Comparison of ENCODE assay signal across 21 mouse cellular contexts in genomic region chr8:108300964-108301615, GRCm38 (mm10).
A peak's percentile ranks its signal among the peaks of the same experiment; 100 is the strongest.
DNase-seq lines count a peak whose midpoint lies in the region; ATAC-seq lines count a peak whose summit lies in the region.
"Had no signal": no experiment of that assay in that cellular context is flagged by ENCODE, and none has a peak within 500 bp of the region (broad histone marks: within the 10 kb centered on the region; RNA-seq: fewer than 3 reads in every experiment).

No protein-coding gene starts in this region.

- H3K27ac ChIP-seq in forebrain, embryonic 11.5 days (ENCODE audit: low read depth, low read length), result no peak overlapping the region; the same call in 1 of the 2 replicates
- H3K27ac ChIP-seq in forebrain, embryonic 10.5 days, result no peak overlapping the region
- peak overlapping the region; percentile 36 for H3K27ac ChIP-seq in midbrain, embryonic 12.5 days (replicated peaks)
- no peak overlapping the region for H3K27ac ChIP-seq in midbrain, embryonic 11.5 days (ENCODE audit: low read depth, low read length)
- no peak overlapping the region for H3K27ac ChIP-seq in embryonic facial prominence, embryonic 14.5 days (replicated peaks; ENCODE audit: low read depth, low read length)
- 0 out of 2 replicates have a peak overlapping the region, but pooled peaks have one; percentile 17 for H3K27ac ChIP-seq in hindbrain, embryonic 14.5 days
- H3K27ac ChIP-seq: limb, embryonic 12.5 days; liver, embryonic 12.5 days had no signal

- H3K27me3 ChIP-seq in forebrain, embryonic 11.5 days (ENCODE audit: control insufficient read depth, insufficient read depth, low read length), result no peaks in the 10 kb centered on the region; the same call in 1 of the 2 replicates
- H3K27me3 ChIP-seq in forebrain, embryonic 10.5 days (ENCODE audit: poor library complexity, severe bottlenecking), result peaks cover 39% of the 10 kb centered on the region
- peaks cover 32% of the 10 kb centered on the region for H3K27me3 ChIP-seq in midbrain, embryonic 12.5 days
- H3K27me3 ChIP-seq in midbrain, embryonic 11.5 days (ENCODE audit: control insufficient read depth, insufficient read depth, low read length), result no peaks in the 10 kb centered on the region
- H3K27me3 ChIP-seq in embryonic facial prominence, embryonic 14.5 days (replicated peaks; ENCODE audit: control insufficient read depth, insufficient read depth, low read length), result no peaks in the 10 kb centered on the region
- peaks cover 9% of the 10 kb centered on the region; the same call in 1 of the 2 replicates for H3K27me3 ChIP-seq in hindbrain, embryonic 14.5 days (ENCODE audit: control insufficient read depth, insufficient read depth, low read length)
- H3K27me3 ChIP-seq: limb, embryonic 12.5 days; liver, embryonic 12.5 days had no signal

- WGBS in forebrain, embryonic 11.5 days, result 41% methylated on average over 9 of the region's 9 CpGs
- 63% methylated on average over 9 of the region's 9 CpGs for WGBS in forebrain, embryonic 10.5 days
- WGBS in midbrain, embryonic 12.5 days, result 37% methylated on average over 9 of the region's 9 CpGs
- WGBS in midbrain, embryonic 11.5 days, result 52% methylated on average over 9 of the region's 9 CpGs
- 57% methylated on average over 9 of the region's 9 CpGs for whole genome bisulfite sequencing in embryonic facial prominence, embryonic 14.5 days
- WGBS in hindbrain, embryonic 14.5 days, result 22% methylated on average over 9 of the region's 9 CpGs

- peaks cover 9% of the 10 kb centered on the region; the same call in 1 of the 2 replicates for H3K4me1 ChIP-seq in forebrain, embryonic 11.5 days (replicated peaks; ENCODE audit: control insufficient read depth, insufficient read depth, low read length)
- H3K4me1 ChIP-seq in forebrain, embryonic 10.5 days, result peaks cover 29% of the 10 kb centered on the region
- H3K4me1 ChIP-seq in midbrain, embryonic 12.5 days, result peaks cover 27% of the 10 kb centered on the region
- H3K4me1 ChIP-seq in midbrain, embryonic 11.5 days (ENCODE audit: control insufficient read depth, insufficient read depth, low read length), result peaks cover 8% of the 10 kb centered on the region
- no peaks in the 10 kb centered on the region for H3K4me1 ChIP-seq in embryonic facial prominence, embryonic 14.5 days (ENCODE audit: control insufficient read depth, insufficient read depth, low read length)
- H3K4me1 ChIP-seq in hindbrain, embryonic 14.5 days (replicated peaks; ENCODE audit: control insufficient read depth, insufficient read depth, low read length), result peaks cover 10% of the 10 kb centered on the region
- H3K4me1 ChIP-seq: liver, embryonic 12.5 days had no signal

- no peak overlapping the region for H3K9ac ChIP-seq in forebrain, embryonic 11.5 days (ENCODE audit: low read length)
- H3K9ac ChIP-seq in midbrain, embryonic 12.5 days (replicated peaks), result no peak overlapping the region
- H3K9ac ChIP-seq in midbrain, embryonic 11.5 days (ENCODE audit: low read length), result no peak overlapping the region
- no peak overlapping the region for H3K9ac ChIP-seq in embryonic facial prominence, embryonic 14.5 days (ENCODE audit: low read depth, low read length)
- no peak overlapping the region for H3K9ac ChIP-seq in hindbrain, embryonic 14.5 days
- H3K9ac ChIP-seq: limb, embryonic 12.5 days; liver, embryonic 12.5 days had no signal

- H3K9me3 ChIP-seq in forebrain, embryonic 11.5 days (ENCODE audit: control insufficient read depth, low read length), result no peaks in the 10 kb centered on the region
- H3K9me3 ChIP-seq in forebrain, embryonic 10.5 days, result no peaks in the 10 kb centered on the region
- no peaks in the 10 kb centered on the region for H3K9me3 ChIP-seq in midbrain, embryonic 12.5 days
- no peaks in the 10 kb centered on the region for H3K9me3 ChIP-seq in midbrain, embryonic 11.5 days (ENCODE audit: control insufficient read depth, low read length)
- no peaks in the 10 kb centered on the region for H3K9me3 ChIP-seq in embryonic facial prominence, embryonic 14.5 days (ENCODE audit: control insufficient read depth, low read length)
- H3K9me3 ChIP-seq in hindbrain, embryonic 14.5 days (ENCODE audit: control insufficient read depth, low read length), result no peaks in the 10 kb centered on the region
- H3K9me3 ChIP-seq: limb, embryonic 12.5 days; liver, embryonic 12.5 days had no signal

- DNase-seq in forebrain, embryonic 11.5 days (ENCODE audit: low spot score), result peak; percentile 58
- DNase-seq in forebrain, embryonic 10.5 days (ENCODE audit: extremely low spot score, low spot score), result no peak
- DNase-seq in midbrain, embryonic 11.5 days (ENCODE audit: low spot score, missing footprints), result no peak
- peak; percentile 32 for DNase-seq in embryonic facial prominence, embryonic 14.5 days (ENCODE audit: low spot score)
- no peak for DNase-seq in hindbrain, embryonic 14.5 days (ENCODE audit: low spot score)
- DNase-seq in adrenal gland, postnatal 4 days (ENCODE audit: low spot score in 2 of 2), result no peak
- no peak for DNase-seq in kidney, postnatal 4 days
- DNase-seq: adrenal gland, postnatal 14 days; cerebellum, adult 18-20 months; cerebellum, postnatal 25 days; embryo, embryonic 11 days; heart, postnatal 36 days; kidney, adult 11 months; lung, adult 2 months; lung, postnatal 36 days; right cerebral cortex, postnatal 14 days; thymus, postnatal 36 days had no signal

- peak; percentile 46 for ATAC-seq in forebrain, embryonic 11.5 days (replicated peaks; ENCODE audit: low FRiP score)
- peak; percentile 89 for ATAC-seq in midbrain, embryonic 12.5 days (ENCODE audit: low FRiP score, low read depth)
- no peak for ATAC-seq in midbrain, embryonic 11.5 days (ENCODE audit: low FRiP score)
- no peak for ATAC-seq in embryonic facial prominence, embryonic 14.5 days (ENCODE audit: low read depth)
- no peak for ATAC-seq in hindbrain, embryonic 14.5 days (ENCODE audit: low FRiP score)
- ATAC-seq: CD4-positive, CD25-positive, alpha-beta regulatory T cell, adult 4 months; liver, embryonic 12.5 days had no signal

- peak overlapping the region; percentile 3; the same call in 1 of the 2 replicates for H3K4me2 ChIP-seq in forebrain, embryonic 11.5 days (ENCODE audit: low read depth, low read length, severe bottlenecking)
- H3K4me2 ChIP-seq in midbrain, embryonic 12.5 days (replicated peaks), result no peak overlapping the region
- H3K4me2 ChIP-seq in midbrain, embryonic 11.5 days, result no peak overlapping the region
- H3K4me2 ChIP-seq in embryonic facial prominence, embryonic 14.5 days (ENCODE audit: low read depth, low read length), result no peak overlapping the region
- 0 out of 2 replicates have a peak overlapping the region, but pooled peaks have one; percentile 12 for H3K4me2 ChIP-seq in hindbrain, embryonic 14.5 days (replicated peaks)
- H3K4me2 ChIP-seq: limb, embryonic 12.5 days; liver, embryonic 12.5 days had no signal

- no peak overlapping the region for H3K4me3 ChIP-seq in forebrain, embryonic 11.5 days (ENCODE audit: low read depth, low read length)
- H3K4me3 ChIP-seq in forebrain, embryonic 10.5 days, result no peak overlapping the region
- no peak overlapping the region for H3K4me3 ChIP-seq in midbrain, embryonic 12.5 days
- H3K4me3 ChIP-seq in midbrain, embryonic 11.5 days (ENCODE audit: low read depth, low read length), result no peak overlapping the region
- no peak overlapping the region for H3K4me3 ChIP-seq in embryonic facial prominence, embryonic 14.5 days (ENCODE audit: low read depth, low read length)
- no peak overlapping the region for H3K4me3 ChIP-seq in hindbrain, embryonic 14.5 days (replicated peaks; ENCODE audit: low read length)
- H3K4me3 ChIP-seq: limb, embryonic 12.5 days; liver, embryonic 12.5 days had no signal

- H3K36me3 ChIP-seq in forebrain, embryonic 11.5 days (ENCODE audit: control insufficient read depth, insufficient read depth, low read length), result no peaks in the 10 kb centered on the region
- H3K36me3 ChIP-seq in forebrain, embryonic 10.5 days (replicated peaks), result no peaks in the 10 kb centered on the region
- H3K36me3 ChIP-seq in midbrain, embryonic 12.5 days, result no peaks in the 10 kb centered on the region
- H3K36me3 ChIP-seq in midbrain, embryonic 11.5 days (ENCODE audit: control insufficient read depth, insufficient read depth, low read length), result no peaks in the 10 kb centered on the region
- H3K36me3 ChIP-seq in embryonic facial prominence, embryonic 14.5 days (ENCODE audit: control insufficient read depth, insufficient read depth, low read length), result no peaks in the 10 kb centered on the region
- H3K36me3 ChIP-seq in hindbrain, embryonic 14.5 days (replicated peaks; ENCODE audit: control insufficient read depth, insufficient read depth), result no peaks in the 10 kb centered on the region
- H3K36me3 ChIP-seq: limb, embryonic 12.5 days; liver, embryonic 12.5 days had no signal

Comparison
In these comparisons a context has a peak if more than half of its experiments do, and no peak if none do; other contexts are left out.
1. ATAC-seq: peak in forebrain, embryonic 11.5 days (single experiment) and midbrain, embryonic 12.5 days (single experiment); none in midbrain, embryonic 11.5 days (single experiment), embryonic facial prominence, embryonic 14.5 days (single experiment) and hindbrain, embryonic 14.5 days (single experiment).
2. DNase-seq: peak in forebrain, embryonic 11.5 days (single experiment) and embryonic facial prominence, embryonic 14.5 days (single experiment); none in forebrain, embryonic 10.5 days (single experiment), midbrain, embryonic 11.5 days (single experiment), hindbrain, embryonic 14.5 days (single experiment), adrenal gland, postnatal 4 days (0 of 2) and kidney, postnatal 4 days (0 of 2).
3. H3K27ac ChIP-seq: peak in midbrain, embryonic 12.5 days (single experiment) and hindbrain, embryonic 14.5 days (single experiment); none in forebrain, embryonic 11.5 days (single experiment), forebrain, embryonic 10.5 days (single experiment), midbrain, embryonic 11.5 days (single experiment) and embryonic facial prominence, embryonic 14.5 days (single experiment).
4. H3K4me2 ChIP-seq: peak in forebrain, embryonic 11.5 days (single experiment) and hindbrain, embryonic 14.5 days (single experiment); none in midbrain, embryonic 12.5 days (single experiment), midbrain, embryonic 11.5 days (single experiment) and embryonic facial prominence, embryonic 14.5 days (single experiment).